Mouse (Mus musculus): Measurements from ENCODE around the gene Ascl5.

Gene Ascl5

GRCm38 (mm10) chr1:136047432-136047831, 3.2 kb upstream of the Ascl5 start:
- in situ Hi-C loops (cut with MboI; ENCODE audit: low pct_unique_long_range_greater_than_20kb in 1 of 2, low sequenced_read_pairs in 2 of 2, unreplicated experiment in 1 of 2), result no loop called here

GRCm38 (mm10) chr1:136047894-136048293, 2.7 kb upstream of the Ascl5 start:
- in situ Hi-C loops (cut with MboI; ENCODE audit: low pct_unique_long_range_greater_than_20kb in 1 of 2, low sequenced_read_pairs in 2 of 2, unreplicated experiment in 1 of 2), result no loop called here

- in situ Hi-C loops (cut with MboI; ENCODE audit: low pct_unique_long_range_greater_than_20kb in 1 of 2, low sequenced_read_pairs in 2 of 2, unreplicated experiment in 1 of 2), result no loop called here
Observed at GRCm38 (mm10) chr1:136051013-136051315, 360 bp downstream of the Ascl5 start.

- in situ Hi-C loops (cut with MboI; ENCODE audit: low pct_unique_long_range_greater_than_20kb in 1 of 2, low sequenced_read_pairs in 2 of 2, unreplicated experiment in 1 of 2), result no loop called here
Observed at GRCm38 (mm10) chr1:136051465-136051864, 861 bp downstream of the Ascl5 start.

- in situ Hi-C loops (cut with MboI; ENCODE audit: low pct_unique_long_range_greater_than_20kb in 1 of 2, low sequenced_read_pairs in 2 of 2, unreplicated experiment in 1 of 2), result no loop called here
Observed at GRCm38 (mm10) chr1:136052547-136052946, 1.9 kb downstream of the Ascl5 start, which contains the start of gene Cacna1s. Gene Cacna1s (plus strand): TSS chr1:136052750.

- in situ Hi-C loops (cut with MboI; ENCODE audit: low pct_unique_long_range_greater_than_20kb in 1 of 2, low sequenced_read_pairs in 2 of 2, unreplicated experiment in 1 of 2), result no loop called here
Observed at GRCm38 (mm10) chr1:136055771-136056170, 5.2 kb downstream of the Ascl5 start.

- in situ Hi-C loops (cut with MboI; ENCODE audit: low pct_unique_long_range_greater_than_20kb in 1 of 2, low sequenced_read_pairs in 2 of 2, unreplicated experiment in 1 of 2), result no loop called here
Observed at GRCm38 (mm10) chr1:136058594-136058993, 8.0 kb downstream of the Ascl5 start.

GRCm38 (mm10) chr1:136061041-136061789, 10.6 kb downstream of the Ascl5 start:
- in situ Hi-C loops (cut with MboI; ENCODE audit: low pct_unique_long_range_greater_than_20kb in 1 of 2, low sequenced_read_pairs in 2 of 2, unreplicated experiment in 1 of 2), result no loop called here

- in situ Hi-C loops (cut with MboI; ENCODE audit: low pct_unique_long_range_greater_than_20kb in 1 of 2, low sequenced_read_pairs in 2 of 2, unreplicated experiment in 1 of 2), result no loop called here
Observed at GRCm38 (mm10) chr1:136061790-136062141, 11.2 kb downstream of the Ascl5 start.

GRCm38 (mm10) chr1:136063991-136064390, 13.4 kb downstream of the Ascl5 start:
- in situ Hi-C loops (cut with MboI; ENCODE audit: low pct_unique_long_range_greater_than_20kb in 1 of 2, low sequenced_read_pairs in 2 of 2, unreplicated experiment in 1 of 2), result no loop called here

GRCm38 (mm10) chr1:136066621-136067020, 16.0 kb downstream of the Ascl5 start:
- in situ Hi-C loops (cut with MboI; ENCODE audit: low pct_unique_long_range_greater_than_20kb in 1 of 2, low sequenced_read_pairs in 2 of 2, unreplicated experiment in 1 of 2), result no loop called here

- in situ Hi-C loops (cut with MboI; ENCODE audit: low pct_unique_long_range_greater_than_20kb in 1 of 2, low sequenced_read_pairs in 2 of 2, unreplicated experiment in 1 of 2), result no loop called here
Observed at GRCm38 (mm10) chr1:136067579-136067978, 17.0 kb downstream of the Ascl5 start.

- in situ Hi-C loops (cut with MboI; ENCODE audit: low pct_unique_long_range_greater_than_20kb in 1 of 2, low sequenced_read_pairs in 2 of 2, unreplicated experiment in 1 of 2), result no loop called here
Observed at GRCm38 (mm10) chr1:136076086-136076485, 25.5 kb downstream of the Ascl5 start.

- in situ Hi-C loops (cut with MboI; ENCODE audit: low pct_unique_long_range_greater_than_20kb in 1 of 2, low sequenced_read_pairs in 2 of 2, unreplicated experiment in 1 of 2), result no loop called here
Observed at GRCm38 (mm10) chr1:136077656-136078055, 27.1 kb downstream of the Ascl5 start.

- in situ Hi-C loops (cut with MboI; ENCODE audit: low pct_unique_long_range_greater_than_20kb in 1 of 2, low sequenced_read_pairs in 2 of 2, unreplicated experiment in 1 of 2), result no loop called here
Observed at GRCm38 (mm10) chr1:136081161-136081560, 30.6 kb downstream of the Ascl5 start.

GRCm38 (mm10) chr1:136085988-136086685, 35.5 kb downstream of the Ascl5 start:
- in situ Hi-C loops (cut with MboI; ENCODE audit: low pct_unique_long_range_greater_than_20kb in 1 of 2, low sequenced_read_pairs in 2 of 2, unreplicated experiment in 1 of 2), result no loop called here

- in situ Hi-C loops (cut with MboI; ENCODE audit: low pct_unique_long_range_greater_than_20kb in 1 of 2, low sequenced_read_pairs in 2 of 2, unreplicated experiment in 1 of 2), result no loop called here
Observed at GRCm38 (mm10) chr1:136089368-136090165, 39.0 kb downstream of the Ascl5 start.

GRCm38 (mm10) chr1:136093726-136094125, 43.1 kb downstream of the Ascl5 start:
- in situ Hi-C loops (cut with MboI; ENCODE audit: low pct_unique_long_range_greater_than_20kb in 1 of 2, low sequenced_read_pairs in 2 of 2, unreplicated experiment in 1 of 2), result no loop called here

GRCm38 (mm10) chr1:136094807-136095206, 44.2 kb downstream of the Ascl5 start:
- in situ Hi-C loops (cut with MboI; ENCODE audit: low pct_unique_long_range_greater_than_20kb in 1 of 2, low sequenced_read_pairs in 2 of 2, unreplicated experiment in 1 of 2), result no loop called here
